Mouse (Mus musculus): Measurements from ENCODE around the gene Nipa1.

The Nipa1 gene

DNA sequence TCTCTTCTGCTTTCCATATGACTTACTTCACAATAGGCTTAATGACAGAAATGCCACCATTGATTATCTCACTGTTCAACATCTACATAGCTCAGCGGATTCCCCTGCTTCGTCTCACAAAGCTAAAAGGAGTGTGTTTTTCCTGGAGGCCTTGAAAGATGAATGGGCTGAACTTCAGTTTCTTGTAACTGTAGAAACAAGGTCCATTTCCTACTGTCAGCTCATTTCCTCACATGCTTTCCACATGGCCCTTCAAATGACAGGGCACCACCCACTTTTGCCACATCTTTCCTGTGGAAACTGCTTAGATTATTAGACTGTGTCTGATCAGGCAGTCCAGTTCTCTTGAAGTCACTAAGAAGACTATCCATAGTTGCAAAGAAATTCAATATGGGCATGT lies 91.1 kb downstream of the Nipa1 start:
- DNase-seq, result no peak
